Mouse (Mus musculus) cerebellum, postnatal 10 days (tissue): ENCODE results near the gene Nradd.

ENCODE experiments used
- DNase-seq, 2 experiments: peaks; one replicate each; pipeline ENCODE4 v3.0.0; 2021; ENCODE audit warnings: mixed read lengths in 2 of 2

The Nradd gene

GRCm38 (mm10) chr9:110624361-110625166 lies at the start of gene Nradd:
Gene Nradd (minus strand): TSS chr9:110624452.
- peak; percentile 93 to 96 for DNase-seq

- peak; percentile 56 to 61 for DNase-seq
Observed at GRCm38 (mm10) chr9:110673107-110673752, 49.0 kb upstream of the Nradd start.

GRCm38 (mm10) chr9:110672462-110673106 lies 48.3 kb upstream of the Nradd start:
- peak; percentile 60 to 61 for DNase-seq

GRCm38 (mm10) chr9:110669785-110670184 lies 45.5 kb upstream of the Nradd start:
- no peak for DNase-seq

- no peak for DNase-seq
Observed at GRCm38 (mm10) chr9:110668601-110669293, 44.5 kb upstream of the Nradd start.

GRCm38 (mm10) chr9:110667219-110667836 lies 43.1 kb upstream of the Nradd start:
- DNase-seq = no peak

GRCm38 (mm10) chr9:110666374-110666773 lies 42.1 kb upstream of the Nradd start:
- no peak for DNase-seq

GRCm38 (mm10) chr9:110665912-110666311 lies 41.7 kb upstream of the Nradd start:
- DNase-seq = no peak

GRCm38 (mm10) chr9:110662844-110663243 lies 38.6 kb upstream of the Nradd start:
- no peak for DNase-seq

- DNase-seq = no peak
Observed at GRCm38 (mm10) chr9:110660856-110661612, 36.8 kb upstream of the Nradd start.

- DNase-seq = no peak
Observed at GRCm38 (mm10) chr9:110660208-110660607, 36.0 kb upstream of the Nradd start.

- no peak for DNase-seq
Observed at GRCm38 (mm10) chr9:110659521-110659920, 35.3 kb upstream of the Nradd start.

GRCm38 (mm10) chr9:110657474-110658078 lies 33.3 kb upstream of the Nradd start:
- no peak for DNase-seq

- peak; percentile 96 for DNase-seq
Observed at GRCm38 (mm10) chr9:110656249-110657221, 32.3 kb upstream of the Nradd start, which contains the start of gene Ccdc12. Gene Ccdc12 (plus strand): TSS chr9:110656503.

GRCm38 (mm10) chr9:110655651-110656007 lies 31.4 kb upstream of the Nradd start:
- no peak for DNase-seq

- DNase-seq = no peak
Observed at GRCm38 (mm10) chr9:110654726-110655650, 30.7 kb upstream of the Nradd start.

GRCm38 (mm10) chr9:110653655-110654461 lies 29.6 kb upstream of the Nradd start, which contains the start of gene Nbeal2:
Gene Nbeal2 (minus strand): TSS chr9:110654161.
- DNase-seq = peak; percentile 81 to 89
